Mouse (Mus musculus): ENCODE data around the gene Ms4a6b.
"Not testable (repeated sequence)": the region's sequence is repeated elsewhere in the genome, so short reads cannot be mapped to it uniquely, and the experiment has no call there.

Ms4a6b gene

GRCm38 (mm10) chr19:11533888-11534445 lies 17.7 kb downstream of the Ms4a6b start:
- no peak for DNase-seq (ENCODE audit: extremely low spot score)

DNA sequence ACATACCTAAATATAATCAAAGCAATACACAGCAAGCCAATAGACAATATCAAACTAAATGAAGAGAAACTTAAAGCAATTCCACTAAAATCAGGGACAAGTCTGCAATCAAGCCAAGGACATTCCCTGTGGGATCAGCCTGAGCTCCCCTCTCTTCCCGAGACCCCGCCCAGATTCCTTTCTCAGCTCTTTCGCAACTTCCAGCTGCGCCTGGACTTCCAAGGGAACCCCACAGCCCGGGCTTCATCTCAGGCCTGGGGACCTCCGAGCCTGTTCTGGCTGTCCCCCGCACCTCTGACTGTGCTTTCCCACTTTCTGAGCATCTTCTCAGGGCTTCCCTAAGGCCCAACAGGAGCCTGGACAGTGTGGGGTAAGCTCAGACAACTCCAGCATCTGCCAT lies 20.3 kb downstream of the Ms4a6b start, which contains the start of gene Ms4a4d:
TSS of gene Ms4a4d (plus strand) at position 209 of the 400 bp plus-strand sequence.
- DNase-seq (ENCODE audit: extremely low spot score): peak; percentile 12

GRCm38 (mm10) chr19:11537336-11537735 lies 21.0 kb downstream of the Ms4a6b start:
- DNase-seq (ENCODE audit: extremely low spot score): peak; percentile 49

DNA sequence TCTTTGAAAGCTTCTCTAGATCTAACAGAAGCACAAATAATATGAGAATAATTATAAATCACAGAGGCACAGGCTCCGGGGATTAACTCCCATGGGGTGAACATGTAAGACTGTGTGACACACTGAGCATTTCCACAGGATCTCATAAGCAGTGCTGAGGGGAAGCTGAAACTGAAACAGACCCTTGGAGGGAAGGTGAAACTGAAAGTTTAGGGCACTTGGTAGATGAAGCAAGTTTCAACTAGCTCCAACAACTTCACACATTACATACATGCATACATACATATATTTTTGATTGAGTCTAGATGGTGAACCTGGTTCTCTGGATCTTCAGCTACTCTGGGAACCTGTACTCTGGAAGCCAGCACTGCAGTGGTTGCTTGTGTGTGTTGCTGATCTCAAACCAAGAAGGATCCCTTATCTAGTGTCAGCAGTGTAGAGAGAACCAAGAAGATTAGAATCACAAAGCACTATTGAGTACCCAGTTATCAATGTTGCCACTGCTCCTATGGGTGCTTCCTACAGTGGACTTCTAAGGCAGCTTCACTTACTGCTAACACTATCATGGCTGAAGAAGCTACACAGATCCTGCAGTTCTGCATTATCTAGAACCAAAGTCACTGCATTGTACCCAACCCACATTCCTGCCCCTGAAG lies 24.0 kb downstream of the Ms4a6b start:
- DNase-seq (ENCODE audit: extremely low spot score): not testable (repeated sequence)

GRCm38 (mm10) chr19:11544383-11544782 lies 28.1 kb downstream of the Ms4a6b start:
- not testable (repeated sequence) for DNase-seq (ENCODE audit: extremely low spot score)

GRCm38 (mm10) chr19:11547911-11548310 lies 31.6 kb downstream of the Ms4a6b start:
- DNase-seq (ENCODE audit: extremely low spot score): no peak

GRCm38 (mm10) chr19:11554726-11555125 lies 38.4 kb downstream of the Ms4a6b start:
- no peak for DNase-seq (ENCODE audit: extremely low spot score)

DNA sequence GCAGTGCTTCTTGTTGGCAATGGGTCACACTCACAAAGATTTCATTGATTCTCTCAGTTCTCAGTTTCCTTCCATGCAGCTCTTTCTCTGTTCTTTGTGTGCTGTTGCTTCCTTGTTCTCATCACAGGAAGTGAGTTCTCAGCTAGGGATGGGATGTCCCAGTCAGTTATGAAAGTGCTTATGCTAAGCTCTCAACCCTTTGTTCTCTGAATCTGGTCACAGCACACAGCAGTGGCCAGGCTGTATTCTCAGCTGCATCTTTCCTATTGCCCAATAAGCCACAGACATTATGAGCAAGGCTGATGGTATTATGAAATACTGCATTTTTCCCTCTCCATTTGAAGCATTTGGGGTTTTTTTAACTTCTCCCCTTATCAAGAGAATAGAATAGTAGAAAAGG lies 43.2 kb downstream of the Ms4a6b start:
- DNase-seq (ENCODE audit: extremely low spot score): not testable (repeated sequence)

- no peak for DNase-seq (ENCODE audit: extremely low spot score)
Measured at GRCm38 (mm10) chr19:11574965-11575364, 58.7 kb downstream of the Ms4a6b start.
